Comparison of ENCODE assay signal across 22 mouse cellular contexts in the genomic region with DNA sequence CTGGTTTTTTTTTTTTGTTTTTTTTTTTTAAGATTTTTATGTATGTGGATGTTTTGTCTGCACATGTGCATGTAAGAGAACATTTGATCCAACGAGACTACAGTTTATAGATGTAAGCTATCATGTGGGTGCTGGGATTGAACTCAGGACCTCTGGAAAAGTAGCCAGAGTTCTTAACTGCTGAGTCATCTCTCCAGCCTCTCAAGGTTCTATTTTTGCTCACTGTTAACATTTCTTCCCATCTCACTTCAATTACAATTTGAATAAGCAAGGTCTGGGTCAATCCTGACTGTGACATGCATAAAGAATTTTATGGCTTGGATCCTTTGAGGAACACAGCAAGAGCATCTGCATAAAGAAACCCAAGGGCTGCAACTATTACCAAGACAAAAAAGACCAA.
"Had no signal": no experiment of that assay in that cellular context is flagged by ENCODE, and none has a peak within 500 bp of the region (broad histone marks: within the 10 kb centered on the region; RNA-seq: fewer than 3 reads in every experiment).

No protein-coding gene starts in this region.

- ATAC-seq: liver, embryonic 12.5 days; midbrain, embryonic 15.5 days had no signal

- DNase-seq: kidney, adult 9 months; kidney, postnatal 25 days; layer of hippocampus, adult 9-11 months; liver; lung, adult 18-20 months; lung, postnatal 10 days; lung, postnatal 36 days; retina, postnatal 1 day; right cerebral cortex, postnatal 25 days; thymus, adult 18-20 months; thymus, postnatal 36 days had no signal

- H3K27ac ChIP-seq: layer of hippocampus, adult 2 months; limb, embryonic 10.5 days; limb, embryonic 13.5 days; liver, embryonic 12.5 days; liver, embryonic 15.5 days; lung, embryonic 15.5 days; midbrain, embryonic 15.5 days; neural tube, embryonic 12.5 days; neural tube, embryonic 15.5 days had no signal

- H3K4me1 ChIP-seq: limb, embryonic 10.5 days; limb, embryonic 13.5 days; liver, embryonic 12.5 days; liver, embryonic 15.5 days; lung, embryonic 15.5 days; midbrain, embryonic 15.5 days; neural tube, embryonic 12.5 days; neural tube, embryonic 15.5 days had no signal

- H3K27me3 ChIP-seq: limb, embryonic 13.5 days; liver, embryonic 12.5 days; liver, embryonic 15.5 days; lung, embryonic 15.5 days; megakaryocyte, embryonic 14.5 days; midbrain, embryonic 15.5 days; neural tube, embryonic 12.5 days; neural tube, embryonic 15.5 days had no signal

- H3K9ac ChIP-seq: limb, embryonic 13.5 days; liver, embryonic 12.5 days; liver, embryonic 15.5 days; lung, embryonic 15.5 days; midbrain, embryonic 15.5 days; neural tube, embryonic 12.5 days; neural tube, embryonic 15.5 days had no signal

- H3K9me3 ChIP-seq: limb, embryonic 10.5 days; limb, embryonic 13.5 days; liver, embryonic 12.5 days; liver, embryonic 15.5 days; lung, embryonic 15.5 days; megakaryocyte, embryonic 14.5 days; midbrain, embryonic 15.5 days; neural tube, embryonic 12.5 days; neural tube, embryonic 15.5 days had no signal

- H3K4me3 ChIP-seq: layer of hippocampus, adult 2 months; limb, embryonic 10.5 days; limb, embryonic 13.5 days; liver, embryonic 12.5 days; liver, embryonic 15.5 days; lung, embryonic 15.5 days; megakaryocyte, embryonic 14.5 days; midbrain, embryonic 15.5 days; neural tube, embryonic 12.5 days; neural tube, embryonic 15.5 days had no signal

- H3K4me2 ChIP-seq: limb, embryonic 13.5 days; liver, embryonic 12.5 days; liver, embryonic 15.5 days; lung, embryonic 15.5 days; midbrain, embryonic 11.5 days; midbrain, embryonic 15.5 days; neural tube, embryonic 12.5 days; neural tube, embryonic 15.5 days had no signal
